Mouse (Mus musculus) cerebellum, adult 11-12 months (tissue): Measurements from ENCODE around the gene B4galt3.

ENCODE experiments used
- DNase-seq: peaks from one replicate; pipeline ENCODE4 v3.0.0; 2022

B4galt3 gene

DNA sequence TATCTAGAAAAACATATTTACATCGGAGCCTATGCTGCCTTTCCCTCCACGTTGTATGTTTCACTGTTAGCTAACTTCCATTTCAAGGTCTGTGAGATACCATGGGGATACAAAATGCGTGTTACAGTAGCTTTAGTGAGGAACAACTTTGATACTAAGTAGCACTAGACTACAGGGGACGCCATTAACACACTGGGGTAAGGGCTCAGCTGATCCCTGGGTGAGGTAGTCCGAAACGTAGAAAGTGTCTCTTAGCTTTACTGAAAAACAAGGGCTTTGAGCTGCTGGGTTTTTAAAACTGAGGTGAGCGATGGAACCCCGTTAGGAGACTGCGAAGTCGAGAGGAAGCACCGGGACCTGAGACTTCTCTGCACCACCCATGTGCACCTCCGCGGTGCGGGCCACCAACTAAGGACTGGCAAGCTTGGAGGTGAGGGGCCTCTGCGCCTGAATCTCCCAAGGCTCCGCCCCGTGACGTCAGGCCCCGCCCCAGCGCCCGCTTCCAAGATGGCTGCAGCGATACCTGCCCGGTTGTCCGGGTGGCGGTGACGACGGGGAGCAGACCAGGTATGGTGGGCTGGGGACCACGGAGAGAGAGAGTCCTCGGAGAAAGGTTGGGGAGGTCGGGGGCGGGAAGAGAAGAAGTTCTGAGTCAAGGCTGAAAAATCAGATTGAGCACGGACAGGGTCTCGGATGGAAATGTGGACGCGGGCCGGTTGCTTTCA, at the start of gene B4galt3:
Gene B4galt3, plus strand, starts transcription at position 481 of the 725 bp plus-strand sequence.
- peak; percentile 97 for DNase-seq

GRCm38 (mm10) chr1:171220871-171221270, 49.3 kb upstream of the B4galt3 start:
- peak; percentile 82 for DNase-seq

- DNase-seq: peak; percentile 50
These were observed 48.6 kb upstream of the B4galt3 start for GRCm38 (mm10) chr1:171221281-171222193.

- DNase-seq: peak; percentile 98
These were observed 47.6 kb upstream of the B4galt3 start, which contains the start of gene Tomm40l for GRCm38 (mm10) chr1:171222238-171223155. Gene Tomm40l, minus strand, starts transcription at chr1:171222514.

DNA sequence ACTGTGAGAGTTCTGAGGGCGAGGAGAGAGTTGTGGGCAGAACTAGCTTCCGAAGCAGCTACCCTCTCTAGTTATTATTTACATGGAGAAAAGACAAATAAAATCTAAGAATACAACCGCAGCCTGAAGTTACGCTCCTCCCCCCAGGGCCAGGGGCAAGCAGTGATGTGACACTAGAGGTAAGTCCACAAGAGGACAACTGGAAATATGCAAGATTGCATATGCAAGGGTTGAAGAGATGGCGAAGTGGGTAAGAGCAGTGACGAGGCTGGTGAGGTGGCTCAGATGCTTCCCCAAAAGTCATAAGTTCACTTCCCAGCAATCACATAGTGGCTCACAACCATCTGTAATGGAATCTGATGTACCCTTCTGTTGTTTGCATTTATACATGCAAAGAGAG, 47.0 kb upstream of the B4galt3 start:
- peak; percentile 39 for DNase-seq

DNA sequence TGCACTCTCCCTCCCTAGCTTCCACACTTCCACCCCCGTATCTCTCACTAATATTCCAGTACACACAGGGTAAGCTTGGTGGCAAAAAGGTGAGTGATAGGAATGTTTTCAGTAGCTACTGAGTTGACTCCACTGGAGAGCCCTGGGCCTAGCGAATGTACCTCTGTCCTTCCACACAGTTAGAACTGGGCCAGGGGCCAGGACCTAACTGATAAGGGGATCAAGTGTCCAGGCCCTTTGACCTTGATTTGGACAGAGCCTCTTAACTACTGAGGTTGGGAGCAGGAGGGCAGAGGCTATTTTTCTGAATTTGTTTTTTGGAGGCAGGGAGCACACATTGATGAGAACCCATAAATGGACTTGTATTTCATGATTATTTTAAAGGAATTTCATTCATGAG, 46.3 kb upstream of the B4galt3 start:
- peak; percentile 38 for DNase-seq

GRCm38 (mm10) chr1:171224857-171225256, 45.3 kb upstream of the B4galt3 start, which contains the start of gene Apoa2:
Gene Apoa2, plus strand, starts transcription at chr1:171225054.
- no peak for DNase-seq

GRCm38 (mm10) chr1:171226780-171227179, 43.3 kb upstream of the B4galt3 start:
- DNase-seq: no peak

GRCm38 (mm10) chr1:171227879-171228278, 42.2 kb upstream of the B4galt3 start:
- DNase-seq: no peak

GRCm38 (mm10) chr1:171229750-171230149, 40.4 kb upstream of the B4galt3 start:
- no peak for DNase-seq

- no peak for DNase-seq
These were observed 39.9 kb upstream of the B4galt3 start for GRCm38 (mm10) chr1:171230215-171230614.

GRCm38 (mm10) chr1:171231844-171232243, 38.3 kb upstream of the B4galt3 start:
- no peak for DNase-seq

- no peak for DNase-seq
These were observed 37.8 kb upstream of the B4galt3 start for GRCm38 (mm10) chr1:171232348-171232747.

DNA sequence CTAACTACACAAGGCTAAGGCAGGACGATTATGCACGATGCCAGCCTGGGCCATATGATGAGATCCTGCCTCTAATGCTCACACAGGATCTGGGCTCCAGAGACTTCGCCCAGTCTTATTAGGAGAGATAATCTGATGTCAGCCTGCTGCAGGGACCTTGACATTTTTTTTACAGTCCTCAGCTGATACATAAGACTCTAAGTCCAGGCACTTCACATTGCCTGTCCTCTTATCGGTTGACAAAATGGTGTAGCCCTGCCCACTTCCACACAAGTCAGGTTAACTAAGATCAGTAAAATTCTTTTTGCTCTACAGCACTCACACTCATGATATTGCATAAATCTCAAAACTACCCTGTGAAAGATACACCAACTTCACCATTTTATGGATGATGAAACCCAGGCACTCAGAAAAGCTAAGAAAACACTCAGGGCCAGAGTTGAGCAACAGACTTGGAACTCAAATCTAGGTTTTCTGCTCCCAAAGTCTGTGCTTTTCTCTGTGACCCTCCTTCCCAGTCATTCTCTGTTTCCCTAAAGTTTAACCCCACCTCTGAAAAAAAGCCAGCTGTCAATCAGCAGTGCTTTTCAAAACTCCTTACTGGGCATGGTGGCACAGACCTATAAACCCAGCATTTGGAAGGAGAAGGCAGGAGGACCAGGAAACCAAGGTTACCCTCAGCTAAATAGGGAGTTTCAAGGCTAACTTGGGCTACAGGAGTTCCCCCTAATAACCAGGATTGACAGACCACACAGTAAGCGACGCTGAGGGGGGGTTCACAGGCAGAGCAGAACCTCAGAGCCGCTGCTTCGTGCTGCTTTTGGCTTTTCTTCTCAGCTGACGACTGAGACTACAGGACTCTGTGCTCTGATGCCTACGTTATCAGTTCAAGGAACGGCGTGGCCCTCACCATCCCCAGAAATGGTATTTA, 37.1 kb upstream of the B4galt3 start:
- no peak for DNase-seq

DNA sequence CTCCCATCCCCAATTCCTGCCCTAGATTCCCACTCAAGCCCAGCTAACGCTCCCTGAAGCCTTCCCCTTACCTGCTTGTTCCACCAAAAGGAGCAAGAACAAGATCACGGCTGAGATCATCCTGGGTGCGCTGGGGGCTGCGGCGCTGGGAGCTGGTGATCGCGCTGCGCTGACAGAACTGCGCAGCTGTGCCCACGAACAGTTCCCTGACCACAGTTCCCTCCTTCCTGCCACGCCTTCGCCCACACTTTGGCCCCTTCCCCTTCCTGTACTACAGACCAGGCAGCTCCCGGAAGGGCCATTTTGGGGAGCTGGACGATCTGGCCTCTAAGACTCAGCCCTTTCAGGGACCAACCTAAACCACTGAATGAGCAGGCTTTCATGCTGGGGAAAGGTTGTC, 36.0 kb upstream of the B4galt3 start, which contains the start of gene Fcer1g:
Gene Fcer1g, minus strand, starts transcription at position 240 of the 400 bp plus-strand sequence.
- DNase-seq: no peak

GRCm38 (mm10) chr1:171234538-171234937, 35.6 kb upstream of the B4galt3 start:
- DNase-seq: no peak

- no peak for DNase-seq
These were observed 34.3 kb upstream of the B4galt3 start for GRCm38 (mm10) chr1:171235791-171236190.

GRCm38 (mm10) chr1:171237438-171237837, 32.7 kb upstream of the B4galt3 start:
- no peak for DNase-seq

DNA sequence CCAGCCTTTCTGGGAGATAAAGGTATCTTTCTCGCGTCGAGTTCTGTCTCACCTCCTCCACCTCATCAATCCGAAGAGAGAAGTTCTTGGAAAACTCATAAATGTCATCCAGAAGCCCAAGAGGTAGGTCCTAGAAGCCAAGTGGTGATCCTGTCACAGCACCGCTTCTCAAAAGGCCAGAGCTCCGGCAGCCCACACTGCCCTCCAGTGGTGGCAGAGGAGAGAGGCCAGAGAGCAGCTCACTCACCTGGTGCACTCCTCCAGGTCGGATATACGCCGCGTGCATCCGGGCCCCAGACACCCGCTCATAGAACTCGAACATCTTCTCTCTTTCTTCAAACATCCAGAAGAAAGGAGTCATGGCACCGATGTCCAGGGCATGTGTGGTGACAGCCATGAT, 31.7 kb upstream of the B4galt3 start:
- DNase-seq: no peak

DNA sequence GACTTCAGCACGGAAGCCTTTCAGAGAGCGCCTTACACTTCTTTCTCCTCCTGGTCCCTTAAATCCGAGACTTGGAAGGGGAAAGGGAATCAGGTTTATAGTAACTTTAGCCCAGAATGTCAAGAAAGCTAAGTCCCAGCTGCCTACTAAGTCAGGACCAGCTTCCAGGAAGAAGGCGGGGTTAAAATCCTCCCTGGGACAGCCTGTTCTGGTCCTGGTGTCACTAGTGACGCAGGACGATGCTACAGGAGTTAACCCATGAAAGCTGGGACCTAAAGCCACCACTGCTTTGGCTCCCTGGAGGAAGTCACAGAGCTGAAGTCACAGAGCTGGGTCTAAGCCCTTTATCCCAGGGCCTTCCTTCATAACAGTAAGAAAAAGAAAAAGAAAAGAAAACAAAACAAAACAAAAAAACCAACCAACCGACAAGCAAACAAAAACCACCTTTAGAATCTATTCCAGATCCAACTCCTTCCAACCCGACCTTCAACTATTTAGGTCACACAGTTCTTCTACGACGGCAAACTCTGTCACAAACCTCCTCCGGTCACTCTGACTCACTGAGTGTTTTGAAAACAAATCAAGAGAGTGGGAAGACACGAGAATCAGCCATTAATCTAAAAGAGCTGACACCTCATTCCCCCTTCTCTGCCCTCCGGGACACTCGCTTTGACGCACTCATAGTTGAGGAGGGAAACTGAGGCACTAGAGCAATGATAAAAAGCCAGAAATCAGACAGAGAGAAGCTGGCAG, 30.0 kb upstream of the B4galt3 start:
- DNase-seq: no peak

- no peak for DNase-seq
These were observed 29.2 kb upstream of the B4galt3 start for GRCm38 (mm10) chr1:171240911-171241310.
